Comparison of ENCODE assay signal across 8 mouse cellular contexts in genomic region chr7:27507711-27508647, GRCm38 (mm10). TPM values are rescaled to one million over a fixed set of nuclear protein-coding genes. Genes with fewer than 3 reads are reported as not detected.
DNase-seq lines count a peak whose midpoint lies in the region; ATAC-seq and TF ChIP-seq lines count a peak whose summit lies in the region.

No protein-coding gene starts in this region.

- H3K36me3 ChIP-seq in embryonic facial prominence, embryonic 15.5 days = no peaks in the 10 kb centered on the region
- no peaks in the 10 kb centered on the region for H3K36me3 ChIP-seq in limb, embryonic 14.5 days (ENCODE audit: control insufficient read depth, insufficient read depth, low read length)
- no peaks in the 10 kb centered on the region for H3K36me3 ChIP-seq in midbrain, postnatal 0 days (ENCODE audit: insufficient read depth, low read length)

- TF ChIP-seq CTCF in bone marrow, adult 2 months (IDR thresholded peaks at IDR 0.05; ENCODE audit: control insufficient read depth, insufficient read depth, low read length) = no peak
- TF ChIP-seq CTCF in midbrain, postnatal 0 days (IDR thresholded peaks at IDR 0.05) = peak; percentile 69

- peak; percentile 99 for DNase-seq in 416B (ENCODE audit: low read depth)
- peak; percentile 98 for DNase-seq in heart, adult 8-10 months (ENCODE audit: low spot score)
- DNase-seq in kidney, adult 9 months = peak; percentile 99
- peak; percentile 96 for DNase-seq in limb, embryonic 14.5 days (ENCODE audit: low spot score)
- peak; percentile 96 for DNase-seq in midbrain, postnatal 0 days (ENCODE audit: low spot score)
- DNase-seq in spleen, postnatal 14 days (ENCODE audit: low spot score in 2 of 2) = peak; percentile 100

- H3K27ac ChIP-seq in bone marrow, adult 2 months (ENCODE audit: control insufficient read depth, insufficient read depth, low read depth, low read length, poor library complexity) = peak overlapping the region; percentile 95
- H3K27ac ChIP-seq in embryonic facial prominence, embryonic 15.5 days (replicated peaks) = peak overlapping the region; percentile 100
- peak overlapping the region; percentile 97 for H3K27ac ChIP-seq in limb, embryonic 14.5 days (replicated peaks; ENCODE audit: low read depth, low read length)
- H3K27ac ChIP-seq in midbrain, postnatal 0 days (ENCODE audit: low read depth, low read length) = peak overlapping the region; percentile 90

- H3K9ac ChIP-seq in embryonic facial prominence, embryonic 15.5 days = peak overlapping the region; percentile 60
- H3K9ac ChIP-seq in limb, embryonic 14.5 days (ENCODE audit: low read depth, low read length, severe bottlenecking) = peak overlapping the region; percentile 64
- H3K9ac ChIP-seq in midbrain, postnatal 0 days (replicated peaks; ENCODE audit: low read length, poor library complexity, severe bottlenecking) = peak overlapping the region; percentile 62

- ATAC-seq in embryonic facial prominence, embryonic 15.5 days (ENCODE audit: insufficient number of reproducible peaks, low FRiP score, low TSS enrichment, low read depth) = peak; percentile 92
- ATAC-seq in limb, embryonic 14.5 days (ENCODE audit: low FRiP score, low read depth) = peak; percentile 96
- ATAC-seq in midbrain, postnatal 0 days (ENCODE audit: low FRiP score) = peak; percentile 89

- peaks cover 2% of the 10 kb centered on the region; the same call in 1 of the 2 replicates for H3K4me1 ChIP-seq in bone marrow, adult 2 months (ENCODE audit: control insufficient read depth, insufficient read depth, low read length)
- H3K4me1 ChIP-seq in embryonic facial prominence, embryonic 15.5 days = peaks cover 16% of the 10 kb centered on the region
- no peaks in the 10 kb centered on the region; the same call in 1 of the 2 replicates for H3K4me1 ChIP-seq in limb, embryonic 14.5 days (ENCODE audit: control insufficient read depth, insufficient read depth, low read length)
- H3K4me1 ChIP-seq in midbrain, postnatal 0 days (ENCODE audit: insufficient read depth, low read length) = peaks cover 4% of the 10 kb centered on the region; the same call in 1 of the 2 replicates

- peak; percentile 43 for TF ChIP-seq POLR2A in bone marrow, adult 2 months (IDR thresholded peaks at IDR 0.05; ENCODE audit: borderline replicate concordance, control insufficient read depth, low read depth, low read length)
- TF ChIP-seq POLR2A in limb, embryonic 14.5 days (IDR thresholded peaks at IDR 0.05; ENCODE audit: borderline replicate concordance, extremely low read depth, insufficient read depth, insufficient read length) = peak; percentile 98; the same call in 1 of the 2 replicates

- H3K4me3 ChIP-seq in bone marrow, adult 2 months (replicated peaks; ENCODE audit: control insufficient read depth, low read depth, low read length) = peak overlapping the region; percentile 63
- H3K4me3 ChIP-seq in embryonic facial prominence, embryonic 15.5 days (replicated peaks) = peak overlapping the region; percentile 66
- peak overlapping the region; percentile 53 for H3K4me3 ChIP-seq in limb, embryonic 14.5 days (replicated peaks; ENCODE audit: low read length)
- H3K4me3 ChIP-seq in midbrain, postnatal 0 days (ENCODE audit: low read depth, low read length) = peak overlapping the region; percentile 48

- no peaks in the 10 kb centered on the region for H3K9me3 ChIP-seq in embryonic facial prominence, embryonic 15.5 days (replicated peaks)
- H3K9me3 ChIP-seq in limb, embryonic 14.5 days (ENCODE audit: control insufficient read depth, low read length) = no peaks in the 10 kb centered on the region
- no peaks in the 10 kb centered on the region for H3K9me3 ChIP-seq in midbrain, postnatal 0 days (ENCODE audit: low read length)

- WGBS in bone marrow, adult 2 months = under 1% methylated on average over 54 of the region's 54 CpGs
- under 1% methylated on average over 54 of the region's 54 CpGs for WGBS in embryonic facial prominence, embryonic 15.5 days
- WGBS in limb, embryonic 14.5 days = 3% methylated on average over 52 of the region's 54 CpGs
- WGBS in midbrain, postnatal 0 days = under 1% methylated on average over 49 of the region's 54 CpGs

- peak overlapping the region; percentile 81 for H3K4me2 ChIP-seq in embryonic facial prominence, embryonic 15.5 days (replicated peaks)
- H3K4me2 ChIP-seq in limb, embryonic 14.5 days (replicated peaks; ENCODE audit: low read depth, low read length, severe bottlenecking) = peak overlapping the region; percentile 57
- H3K4me2 ChIP-seq in midbrain, postnatal 0 days (ENCODE audit: low read depth, low read length, poor library complexity, severe bottlenecking) = peak overlapping the region; percentile 57

- no peaks in the 10 kb centered on the region for H3K27me3 ChIP-seq in embryonic facial prominence, embryonic 15.5 days
- H3K27me3 ChIP-seq in limb, embryonic 14.5 days (ENCODE audit: control insufficient read depth, insufficient read depth, low read length) = no peaks in the 10 kb centered on the region
- no peaks in the 10 kb centered on the region for H3K27me3 ChIP-seq in midbrain, postnatal 0 days (ENCODE audit: insufficient read depth, low read length)

RNA-seq across cellular contexts. Expression of gene Prx, which starts 8.9 kb away (rescaled TPM):
- 0.79 and 3.4 TPM in 2 replicates for polyA plus RNA-seq in bone marrow, adult 2 months (2011; ENCODE audit: insufficient read depth, insufficient read length, low replicate concordance, missing spikeins)
- 5.1 and 6.7 TPM in 2 replicates for polyA plus RNA-seq in embryonic facial prominence, embryonic 15.5 days (2015; fragmentation: Nextera tagmentation; extraction: Ambion mirVana)
- total RNA-seq in heart, adult 8-10 months (2022) = 1 to 10 TPM in 1 of 4 experiments, under 1 TPM in 3; 0.75 to 1.0 (median 0.80) TPM
- polyA plus RNA-seq in limb, embryonic 14.5 days (2012; rRNA removed) = 6.3 and 6.6 TPM in 2 replicates
- 2.1 and 2.5 TPM in 2 replicates for polyA plus RNA-seq in limb, embryonic 14.5 days (2014; fragmentation: Nextera tagmentation; extraction: Ambion mirVana)
- 3.2 and 3.4 TPM in 2 replicates for total RNA-seq in midbrain, postnatal 0 days (2014; rRNA removed)
- polyA plus RNA-seq in midbrain, postnatal 0 days (2015; fragmentation: Nextera tagmentation; extraction: Ambion mirVana) = 1.5 and 1.9 TPM in 2 replicates

RNA-seq across cellular contexts. Expression of gene Hipk4, which starts 15.1 kb away (rescaled TPM):
- 0.45 and 0.77 TPM in 2 replicates for polyA plus RNA-seq in bone marrow, adult 2 months (2011; ENCODE audit: insufficient read depth, insufficient read length, low replicate concordance, missing spikeins)
- polyA plus RNA-seq in embryonic facial prominence, embryonic 15.5 days (2015; fragmentation: Nextera tagmentation; extraction: Ambion mirVana) = 0.77 and 1.1 TPM in 2 replicates
- under 1 TPM in 3 of 4 experiments, not detected in 1; 0.14 to 0.16 (median 0.14) TPM for total RNA-seq in heart, adult 8-10 months (2022)
- polyA plus RNA-seq in limb, embryonic 14.5 days (2012; rRNA removed) = 4.3 and 5.4 TPM in 2 replicates
- 0.95 and 1.2 TPM in 2 replicates for polyA plus RNA-seq in limb, embryonic 14.5 days (2014; fragmentation: Nextera tagmentation; extraction: Ambion mirVana)
- total RNA-seq in midbrain, postnatal 0 days (2014; rRNA removed) = 0.66 and 1.8 TPM in 2 replicates
- polyA plus RNA-seq in midbrain, postnatal 0 days (2015; fragmentation: Nextera tagmentation; extraction: Ambion mirVana) = 0.88 and 1.0 TPM in 2 replicates

RNA-seq across cellular contexts. Expression of gene Sertad1, which starts 21.3 kb away (rescaled TPM):
- 20.9 and 33.8 TPM in 2 replicates for polyA plus RNA-seq in bone marrow, adult 2 months (2011; ENCODE audit: insufficient read depth, insufficient read length, low replicate concordance, missing spikeins)
- 41.7 and 51.6 TPM in 2 replicates for polyA plus RNA-seq in embryonic facial prominence, embryonic 15.5 days (2015; fragmentation: Nextera tagmentation; extraction: Ambion mirVana)
- 10 to 100 TPM in 3 of 4 experiments, 1 to 10 TPM in 1; 8.4 to 11.5 (median 10.2) TPM for total RNA-seq in heart, adult 8-10 months (2022)
- polyA plus RNA-seq in limb, embryonic 14.5 days (2012; rRNA removed) = 23.3 and 28.0 TPM in 2 replicates
- 34.2 and 39.4 TPM in 2 replicates for polyA plus RNA-seq in limb, embryonic 14.5 days (2014; fragmentation: Nextera tagmentation; extraction: Ambion mirVana)
- 9.3 and 10.5 TPM in 2 replicates for total RNA-seq in midbrain, postnatal 0 days (2014; rRNA removed)
- 6.9 and 7.3 TPM in 2 replicates for polyA plus RNA-seq in midbrain, postnatal 0 days (2015; fragmentation: Nextera tagmentation; extraction: Ambion mirVana)

RNA-seq across cellular contexts. Expression of gene Sertad3, which starts 34.4 kb away (rescaled TPM):
- 34.3 and 61.0 TPM in 2 replicates for polyA plus RNA-seq in bone marrow, adult 2 months (2011; ENCODE audit: insufficient read depth, insufficient read length, low replicate concordance, missing spikeins)
- 36.4 and 39.2 TPM in 2 replicates for polyA plus RNA-seq in embryonic facial prominence, embryonic 15.5 days (2015; fragmentation: Nextera tagmentation; extraction: Ambion mirVana)
- 1 to 10 TPM; 4.8 to 5.7 (median 5.6) TPM for total RNA-seq in heart, adult 8-10 months (2022)
- polyA plus RNA-seq in limb, embryonic 14.5 days (2012; rRNA removed) = 31.3 and 32.1 TPM in 2 replicates
- polyA plus RNA-seq in limb, embryonic 14.5 days (2014; fragmentation: Nextera tagmentation; extraction: Ambion mirVana) = 31.5 and 32.4 TPM in 2 replicates
- 5.0 and 5.7 TPM in 2 replicates for total RNA-seq in midbrain, postnatal 0 days (2014; rRNA removed)
- 4.0 and 4.3 TPM in 2 replicates for polyA plus RNA-seq in midbrain, postnatal 0 days (2015; fragmentation: Nextera tagmentation; extraction: Ambion mirVana)

RNA-seq across cellular contexts. Expression of gene Pld3, which starts 45.0 kb away (rescaled TPM):
- 27.9 and 52.2 TPM in 2 replicates for polyA plus RNA-seq in bone marrow, adult 2 months (2011; ENCODE audit: insufficient read depth, insufficient read length, low replicate concordance, missing spikeins)
- polyA plus RNA-seq in embryonic facial prominence, embryonic 15.5 days (2015; fragmentation: Nextera tagmentation; extraction: Ambion mirVana) = 121 and 122 TPM in 2 replicates
- 10 to 100 TPM; 26.8 to 33.5 (median 30.5) TPM for total RNA-seq in heart, adult 8-10 months (2022)
- polyA plus RNA-seq in limb, embryonic 14.5 days (2012; rRNA removed) = 147 and 193 TPM in 2 replicates
- polyA plus RNA-seq in limb, embryonic 14.5 days (2014; fragmentation: Nextera tagmentation; extraction: Ambion mirVana) = 110 and 114 TPM in 2 replicates
- total RNA-seq in midbrain, postnatal 0 days (2014; rRNA removed) = 239 and 286 TPM in 2 replicates
- 275 and 319 TPM in 2 replicates for polyA plus RNA-seq in midbrain, postnatal 0 days (2015; fragmentation: Nextera tagmentation; extraction: Ambion mirVana)

Comparison
In these comparisons a context has a peak if more than half of its experiments do, and no peak if none do; other contexts are left out.
1. Peak in every context shown above with its lines: DNase-seq, ATAC-seq, H3K4me3 ChIP-seq and H3K27ac ChIP-seq.